Mouse (Mus musculus): ENCODE results near the gene Rab1b.
"Not testable (repeated sequence)": the region's sequence is repeated elsewhere in the genome, so short reads cannot be mapped to it uniquely, and the experiment has no call there.

The Rab1b gene

GRCm38 (mm10) chr19:5097521-5098362, 9.1 kb downstream of the Rab1b start:
- no peak for DNase-seq

- no peak for DNase-seq
Measured at GRCm38 (mm10) chr19:5095887-5096474, 10.9 kb downstream of the Rab1b start.

GRCm38 (mm10) chr19:5094746-5095417, 12.0 kb downstream of the Rab1b start:
- no peak for DNase-seq

- peak; percentile 95 for DNase-seq
Measured at GRCm38 (mm10) chr19:5094243-5094632, 12.6 kb downstream of the Rab1b start.

GRCm38 (mm10) chr19:5093481-5094242, 13.2 kb downstream of the Rab1b start:
- no peak for DNase-seq

- DNase-seq = no peak
Measured at GRCm38 (mm10) chr19:5092083-5092482, 14.8 kb downstream of the Rab1b start.

- DNase-seq = no peak
Measured at GRCm38 (mm10) chr19:5089324-5089723, 17.5 kb downstream of the Rab1b start.

- DNase-seq = peak; percentile 99
Measured at GRCm38 (mm10) chr19:5087884-5088728, 18.8 kb downstream of the Rab1b start, which contains the start of gene Yif1a. TSS of gene Yif1a (plus strand) at chr19:5088538.

- not testable (repeated sequence) for DNase-seq
Measured at GRCm38 (mm10) chr19:5086533-5086932, 20.3 kb downstream of the Rab1b start.

- DNase-seq = peak; percentile 58
Measured at GRCm38 (mm10) chr19:5085145-5085863, 21.6 kb downstream of the Rab1b start, which contains the start of gene Tmem151a. TSS of gene Tmem151a (minus strand) at chr19:5085531.

GRCm38 (mm10) chr19:5084834-5085144, 22.1 kb downstream of the Rab1b start:
- no peak for DNase-seq

GRCm38 (mm10) chr19:5083961-5084833, 22.7 kb downstream of the Rab1b start:
- no peak for DNase-seq

GRCm38 (mm10) chr19:5082596-5082995, 24.3 kb downstream of the Rab1b start:
- DNase-seq = no peak

GRCm38 (mm10) chr19:5082005-5082404, 24.9 kb downstream of the Rab1b start:
- DNase-seq = no peak

GRCm38 (mm10) chr19:5079279-5079678, 27.6 kb downstream of the Rab1b start:
- DNase-seq = no peak

GRCm38 (mm10) chr19:5073518-5073917, 33.4 kb downstream of the Rab1b start:
- no peak for DNase-seq

GRCm38 (mm10) chr19:5073028-5073427, 33.8 kb downstream of the Rab1b start:
- DNase-seq = peak; percentile 85

- peak; percentile 53 for DNase-seq
Measured at GRCm38 (mm10) chr19:5072389-5073019, 34.4 kb downstream of the Rab1b start.

GRCm38 (mm10) chr19:5071545-5072369, 35.1 kb downstream of the Rab1b start:
- peak; percentile 86 for DNase-seq
